Mouse (Mus musculus) right cerebral cortex, postnatal 10 days (tissue): ENCODE data around the gene C1qtnf12.

Experiments used
- DNase-seq, 2 experiments: peaks; one replicate each; pipeline ENCODE4 v3.0.0; 2021; ENCODE audit warnings: low spot score in 2 of 2

C1qtnf12 gene

DNA sequence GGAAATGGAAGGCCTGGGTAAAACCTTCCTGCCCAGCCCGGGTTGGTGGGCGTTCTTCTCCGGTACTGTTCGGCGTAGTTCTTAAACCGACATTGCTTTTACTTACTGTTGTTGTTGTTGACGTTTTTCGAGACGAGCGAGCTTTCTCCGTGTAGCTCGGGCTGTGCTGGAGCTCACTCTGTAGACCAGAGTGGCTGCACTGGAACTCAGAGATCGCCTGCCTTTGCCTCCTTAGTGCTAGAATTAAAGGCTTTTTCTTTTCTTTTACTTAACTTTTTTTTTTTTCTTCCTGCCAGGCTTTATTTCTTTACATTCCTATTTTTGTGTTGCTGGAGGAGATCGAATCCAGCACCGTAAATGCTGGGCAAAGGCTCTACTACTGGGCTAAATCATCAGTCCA is 31.5 kb downstream of the C1qtnf12 start:
- DNase-seq = no peak

- DNase-seq = no peak
Measured at GRCm38 (mm10) chr4:156004109-156004508, 42.0 kb downstream of the C1qtnf12 start.

- no peak for DNase-seq
Measured at GRCm38 (mm10) chr4:156008369-156008768, 46.3 kb downstream of the C1qtnf12 start.

DNA sequence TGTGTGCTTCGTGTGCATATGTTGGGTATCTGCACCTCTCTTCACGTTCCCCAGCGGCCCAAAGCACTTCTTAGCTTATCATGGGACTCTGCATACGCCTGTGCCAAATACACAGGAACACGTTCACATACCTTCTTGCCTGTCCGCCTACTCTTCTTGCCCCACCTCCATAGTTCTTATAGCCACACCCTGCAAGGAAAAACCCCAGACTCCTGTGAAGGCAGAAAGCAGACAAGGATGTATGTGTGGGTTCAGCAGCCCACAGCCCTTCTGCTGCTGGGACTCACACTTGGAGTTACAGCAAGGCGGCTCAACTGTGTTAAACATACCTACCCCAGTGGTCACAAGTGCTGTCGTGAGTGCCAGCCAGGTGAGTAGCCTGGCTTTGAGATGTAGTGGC is 51.5 kb downstream of the C1qtnf12 start, which contains the start of gene Tnfrsf4:
Gene Tnfrsf4, plus strand, starts transcription at position 207 of the 400 bp plus-strand sequence.
- no peak for DNase-seq

DNA sequence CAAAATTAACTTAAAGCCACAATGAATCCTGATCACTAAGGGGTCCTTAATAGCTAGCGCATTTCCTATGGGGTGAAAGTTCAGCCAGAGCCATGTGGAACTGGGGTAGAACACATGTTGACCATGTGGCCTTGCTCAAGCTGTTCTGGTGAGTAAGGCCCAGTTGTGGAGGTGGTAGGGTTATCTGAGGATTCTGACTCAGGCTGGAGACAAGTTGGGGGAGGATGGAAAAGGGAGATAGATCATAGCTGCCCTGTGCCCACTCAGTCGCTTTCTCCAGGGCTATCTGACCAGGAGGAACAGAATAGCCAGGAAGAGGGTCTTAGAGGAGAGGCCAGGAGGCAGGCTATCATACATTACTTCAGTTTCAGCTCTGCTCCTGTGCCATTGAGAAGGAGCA is 52.3 kb downstream of the C1qtnf12 start:
- no peak for DNase-seq
